Mouse (Mus musculus) Patski (cell line): ENCODE data around the gene Gm33543. TPM values are rescaled to one million over a fixed set of nuclear protein-coding genes. Genes with fewer than 3 reads are reported as not detected.

ENCODE experiments used
- ATAC-seq: fragments of 100-300 bp; one replicate; pipeline ENCODE4 v1.8.0; 2021
- CTCF ChIA-PET: fragments of 350-600 bp; sonication (Branson Sonifier 250); formaldehyde crosslinking; loops from one replicate; lab custom pipeline; 2022; ENCODE audit warnings: inconsistent platforms; lab: Charles Lee
- POLR2A ChIA-PET: fragments of 350-600 bp; sonication (Branson Sonifier 250); formaldehyde crosslinking; loops from one replicate; lab custom pipeline; 2022; ENCODE audit warnings: antibody characterized with exemption, inconsistent platforms; lab: Charles Lee
- DNase-seq: peaks from one replicate; pipeline ENCODE4 v3.0.0-alpha.2; 2011; ENCODE audit warnings: low read depth, low spot score
- H3K27me3 ChIP-seq: fragments of 371-371 bp; one replicate; pipeline ENCODE4 v1.5.1; 2021
- CTCF ChIP-seq: fragments of 100-300 bp; IDR thresholded peaks from one replicate; pipeline ENCODE4 v1.5.1; 2021
- in situ Hi-C: fragments of 300-500 bp; cut with MboI; formaldehyde crosslinking; loops from 3 replicates; pipeline ENCODE4 v1.11.1; 2018; ENCODE audit warnings: low pct_unique_long_range_greater_than_20kb, mixed read lengths
- polyA plus RNA-seq: library from polyadenylated mRNA; unstranded; gene quantifications from one replicate; pipeline ENCODE4 v1.2.3, GENCODE M21; 2021

Gene Gm33543
- not detected for polyA plus RNA-seq

DNA sequence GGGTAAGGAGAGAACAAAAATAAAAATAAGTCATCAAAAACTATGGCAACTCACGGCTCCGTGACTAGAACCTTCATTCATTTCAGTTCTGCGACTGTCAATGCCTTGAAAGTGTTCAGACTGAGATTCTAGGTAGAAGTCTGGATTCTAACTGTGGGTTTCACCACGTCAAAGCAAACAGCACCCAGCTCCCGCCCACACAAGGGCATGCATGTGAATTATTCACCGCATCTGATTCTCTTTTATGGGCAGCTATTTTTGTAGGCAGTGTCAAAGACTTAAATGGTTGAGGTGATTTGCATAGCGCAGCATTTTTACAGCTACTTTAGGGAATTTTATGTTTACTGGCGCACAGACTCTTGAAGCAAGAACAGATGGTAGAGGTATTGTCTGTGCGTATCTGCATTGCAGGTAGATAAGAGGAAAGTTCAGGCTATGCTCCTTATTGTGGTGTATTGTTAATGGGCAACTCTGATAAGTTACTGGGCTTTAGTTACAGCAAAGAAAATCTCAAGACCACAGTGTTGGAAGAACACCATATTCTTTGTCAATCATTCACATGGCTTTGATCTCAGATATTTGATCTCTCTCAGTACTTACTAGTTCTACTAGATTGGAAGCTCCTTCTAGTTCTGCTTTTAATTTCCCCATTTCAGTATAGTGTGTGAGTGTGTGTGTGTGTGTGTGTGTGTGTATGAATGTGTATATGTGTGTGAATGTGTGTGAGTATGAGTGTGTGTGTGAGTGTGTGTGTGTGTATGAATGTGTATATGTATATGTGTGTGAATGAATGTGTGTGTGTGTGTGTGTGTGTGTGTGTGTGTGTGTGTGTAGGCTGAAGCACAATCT lies at the start of gene Gm33543:
TSS of gene Gm33543 (minus strand) at position 142 of the 849 bp plus-strand sequence.
- in situ Hi-C loops = no loop called here
- no peak for DNase-seq

GRCm38 (mm10) chr10:95892132-95892531 lies 49.4 kb upstream of the Gm33543 start:
- H3K27me3 ChIP-seq = no peaks in the 10 kb centered on the region
- no peak for DNase-seq
- ChIA-PET POLR2A (no interaction called here), CTCF (interaction anchor here (0.8 to 2.6 kb wide), 3 partner anchors 34 to 52 kb away, joined by 3 to 9 read pairs (median 3); no protein-coding TSS in a partner anchor)
- TF ChIP-seq CTCF = no peak
- in situ Hi-C loops = loop anchor here (5.0 to 25.0 kb wide), 3 partner anchors 340 to 905 kb away; partner anchors contain the start of gene Mrpl42
- ATAC-seq = no peak

More for the DNA sequence above, at the start of gene Gm33543:
- ChIA-PET CTCF (interaction anchor here (2.8 kb wide), 1 partner anchor 14 kb away, joined by 8 read pairs; no protein-coding TSS in a partner anchor), POLR2A (no interaction called here)
- ATAC-seq = no peak
- no peaks in the 10 kb centered on the region for H3K27me3 ChIP-seq
- TF ChIP-seq CTCF = no peak

DNA sequence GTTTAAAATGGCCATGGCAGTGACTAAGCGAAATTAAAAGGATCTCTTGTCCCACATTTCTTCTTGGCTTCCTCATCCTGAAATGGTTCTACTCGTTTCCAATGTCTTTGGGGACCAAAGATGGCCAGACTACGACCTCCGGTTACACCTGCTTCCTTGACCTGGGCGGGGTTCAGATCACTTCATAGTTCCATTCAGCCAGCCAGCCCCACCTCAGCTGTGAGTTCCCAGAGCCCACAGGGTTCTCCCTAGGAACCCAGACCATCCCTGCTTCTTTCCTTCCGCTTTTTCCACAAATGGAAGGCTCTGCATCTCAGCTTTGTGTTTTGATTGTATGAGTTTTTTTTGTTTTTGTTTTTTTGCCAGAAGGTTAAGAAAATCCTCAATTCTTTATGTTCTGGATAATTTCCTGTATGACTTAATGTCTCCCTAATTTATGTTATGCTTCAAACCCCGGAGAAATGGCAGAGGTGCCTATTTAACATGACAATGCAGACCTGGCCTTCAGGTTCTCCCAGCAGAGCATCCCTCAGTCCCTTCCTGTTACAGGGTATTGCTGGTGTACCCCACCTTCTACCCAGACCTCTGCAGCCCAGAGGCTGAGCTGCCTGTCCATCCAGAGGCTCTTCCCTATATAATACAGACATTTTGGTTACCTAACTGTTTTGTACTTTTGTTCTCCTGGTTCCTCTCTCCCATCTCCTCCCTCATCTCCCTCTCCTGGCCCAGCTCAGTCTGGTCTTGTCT lies 48.7 kb upstream of the Gm33543 start:
- in situ Hi-C loops = loop anchor here (5.0 to 25.0 kb wide), 3 partner anchors 339 to 904 kb away; partner anchors contain the start of gene Mrpl42
- TF ChIP-seq CTCF = no peak
- ChIA-PET POLR2A (no interaction called here), CTCF (interaction anchor here (0.8 to 2.6 kb wide), 5 partner anchors 33 to 341 kb away, joined by 3 to 11 read pairs (median 4); no protein-coding TSS in a partner anchor)
- no peaks in the 10 kb centered on the region for H3K27me3 ChIP-seq
- ATAC-seq (no peak), DNase-seq (no peak)

DNA sequence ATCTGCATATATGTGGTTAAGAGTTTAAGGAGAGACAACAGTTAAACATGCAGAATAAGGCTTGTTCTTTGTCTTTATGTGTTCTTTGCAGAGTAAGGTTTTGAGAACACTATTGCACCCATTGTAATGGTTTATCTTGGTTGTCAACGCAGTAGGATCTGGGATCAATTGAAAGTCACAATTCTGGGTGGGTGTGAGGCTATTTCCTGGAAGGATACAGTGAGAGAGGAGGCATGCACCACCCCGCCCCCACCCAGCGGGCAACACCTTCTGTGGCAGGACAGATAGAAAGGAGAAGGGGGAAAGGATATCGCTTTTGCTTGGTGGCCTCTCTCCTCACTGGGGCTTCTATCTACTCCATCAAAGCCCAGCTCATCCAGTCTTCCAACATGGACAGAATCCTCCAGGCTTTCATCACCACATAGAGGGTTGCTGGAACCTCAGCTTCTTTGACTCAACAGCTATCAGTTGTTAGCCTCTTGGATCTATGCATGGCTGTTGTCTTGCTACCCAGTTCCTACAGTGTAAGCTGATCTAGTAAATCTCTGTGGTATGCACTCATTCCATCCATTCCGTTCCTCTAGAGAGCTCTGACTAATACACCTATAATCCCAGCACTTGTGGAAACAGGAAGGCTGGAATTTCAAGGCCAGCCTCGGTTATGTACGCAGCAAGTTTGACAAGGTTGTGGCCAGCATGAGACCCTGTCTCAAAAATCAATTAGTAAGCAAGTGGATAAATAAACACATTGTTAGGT lies 41.2 kb upstream of the Gm33543 start:
- DNase-seq (no peak), ATAC-seq (peak; percentile 71)
- no peaks in the 10 kb centered on the region for H3K27me3 ChIP-seq
- in situ Hi-C loops = loop anchor here (25.0 kb wide), 1 partner anchor 897 kb away; no protein-coding TSS in a partner anchor
- ChIA-PET POLR2A (no interaction called here), CTCF (no interaction called here)
- no peak for TF ChIP-seq CTCF

DNA sequence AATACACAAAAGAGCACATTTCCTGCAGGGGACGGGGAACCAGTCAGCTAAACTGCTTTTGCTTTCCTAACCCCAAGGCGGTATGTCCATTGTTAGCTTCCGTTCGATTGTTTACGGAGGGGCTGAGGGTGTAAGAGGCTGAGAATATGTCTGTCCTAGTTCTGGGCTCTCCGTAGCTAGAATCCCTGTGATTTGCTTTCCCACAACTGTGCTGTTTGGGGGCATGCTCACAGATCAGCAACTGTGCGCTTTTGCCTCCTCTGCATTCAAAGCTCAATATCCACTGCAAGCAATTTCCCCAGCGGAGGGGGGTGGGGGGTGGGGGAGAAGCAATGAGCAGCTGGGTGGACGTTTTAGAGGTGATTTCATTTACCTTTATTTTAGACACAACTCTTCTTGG lies 39.3 kb upstream of the Gm33543 start:
- ChIA-PET CTCF (no interaction called here), POLR2A (no interaction called here)
- in situ Hi-C loops = loop anchor here (25.0 kb wide), 1 partner anchor 895 kb away; no protein-coding TSS in a partner anchor
- ATAC-seq = no peak
- H3K27me3 ChIP-seq = no peaks in the 10 kb centered on the region
- no peak for DNase-seq
- no peak for TF ChIP-seq CTCF

DNA sequence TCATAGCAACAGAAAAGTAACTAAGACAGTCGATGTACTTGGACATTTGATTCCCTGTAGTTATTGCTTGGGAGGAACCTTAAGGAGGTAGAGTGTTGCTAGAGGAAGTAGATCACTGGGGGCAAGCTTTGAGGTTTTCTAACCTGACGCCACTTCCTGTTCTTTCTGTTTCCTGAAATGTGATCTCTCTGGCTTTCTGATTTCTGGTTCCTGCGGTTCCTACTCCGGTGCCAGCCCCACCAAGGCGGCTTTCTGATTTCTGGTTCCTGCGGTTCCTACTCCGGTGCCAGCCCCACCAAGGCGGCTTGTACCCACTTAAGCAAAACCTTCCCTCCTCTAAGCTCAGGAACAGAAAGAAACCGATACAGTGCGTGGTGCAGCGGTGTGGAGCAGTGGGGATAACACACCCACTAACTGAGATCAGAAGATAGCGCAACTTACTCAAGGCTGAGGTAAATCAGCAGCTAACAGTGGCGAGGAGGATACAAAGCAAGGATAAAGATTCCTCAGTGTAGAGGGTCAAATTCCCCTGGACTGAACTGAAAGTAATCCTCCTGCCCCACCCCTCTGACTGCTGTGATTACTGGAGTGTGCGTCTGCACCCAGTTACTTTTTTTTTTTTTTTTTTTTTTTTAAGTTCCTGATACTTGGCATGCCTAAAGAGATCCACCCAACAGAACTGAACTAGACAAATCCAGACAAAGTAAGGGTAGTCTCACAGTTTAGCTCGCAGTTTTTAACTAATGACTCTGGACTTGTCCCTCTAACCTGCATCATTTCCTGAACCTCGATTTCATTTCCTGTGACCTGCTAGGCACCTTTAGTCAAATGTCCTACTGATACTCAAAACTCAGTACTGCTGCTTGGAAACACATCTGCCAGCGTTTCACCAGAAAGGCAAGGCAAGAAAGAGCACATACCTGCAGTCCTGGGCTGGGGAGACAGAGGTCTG lies 37.5 kb upstream of the Gm33543 start:
- H3K27me3 ChIP-seq = no peaks in the 10 kb centered on the region
- in situ Hi-C loops = loop anchor here (25.0 kb wide), 1 partner anchor 893 kb away; no protein-coding TSS in a partner anchor
- no peak for TF ChIP-seq CTCF
- DNase-seq (no peak), ATAC-seq (no peak)
- POLR2A ChIA-PET = interaction anchor here (0.7 kb wide), 1 partner anchor 588 kb away, joined by 5 read pairs; no protein-coding TSS in a partner anchor
- CTCF ChIA-PET = no interaction called here

GRCm38 (mm10) chr10:95870782-95871181 lies 28.1 kb upstream of the Gm33543 start:
- no peaks in the 10 kb centered on the region for H3K27me3 ChIP-seq
- ChIA-PET CTCF (no interaction called here), POLR2A (no interaction called here)
- ATAC-seq = no peak
- in situ Hi-C loops = no loop called here
- TF ChIP-seq CTCF = no peak
- no peak for DNase-seq

- in situ Hi-C loops = no loop called here
- CTCF ChIA-PET = interaction anchor here (2.6 kb wide), 1 partner anchor 10 kb away, joined by 10 read pairs; no protein-coding TSS in a partner anchor
- ATAC-seq = no peak
- no peak for DNase-seq
- no peak for TF ChIP-seq CTCF
- no peaks in the 10 kb centered on the region for H3K27me3 ChIP-seq
- POLR2A ChIA-PET = no interaction called here
These were observed 25.6 kb upstream of the Gm33543 start for GRCm38 (mm10) chr10:95868348-95868747.

- DNase-seq (no peak), ATAC-seq (no peak)
- ChIA-PET CTCF (interaction anchor here (2.6 kb wide), 1 partner anchor 9 kb away, joined by 10 read pairs; no protein-coding TSS in a partner anchor), POLR2A (no interaction called here)
- in situ Hi-C loops = no loop called here
- no peak for TF ChIP-seq CTCF
- no peaks in the 10 kb centered on the region for H3K27me3 ChIP-seq
These were observed 24.9 kb upstream of the Gm33543 start for GRCm38 (mm10) chr10:95867596-95867995.
